Comparison of ENCODE assay signal across 24 mouse cellular contexts in the genomic region with DNA sequence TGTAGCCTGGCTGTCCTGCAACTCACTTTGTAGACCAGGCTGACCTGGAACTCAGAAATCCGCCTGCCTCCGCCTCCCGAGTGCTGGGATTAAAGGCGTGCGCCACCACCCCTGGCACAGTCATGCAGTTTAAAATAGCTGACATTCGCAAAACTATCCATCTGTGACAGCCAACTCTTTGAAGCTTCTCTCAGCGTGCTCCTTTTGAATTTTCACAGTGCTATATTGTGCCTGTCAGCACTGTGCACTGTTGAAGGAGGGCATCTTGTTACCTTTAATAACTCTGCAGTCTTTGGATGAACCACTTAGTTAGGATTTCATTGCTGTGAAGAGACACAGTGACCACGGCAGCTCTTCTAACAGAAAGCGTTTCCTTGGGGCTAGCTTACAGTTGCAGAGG. TPM values are rescaled to one million over a fixed set of nuclear protein-coding genes. Genes with fewer than 3 reads are reported as not detected.
DNase-seq lines count a peak whose midpoint lies in the region; ATAC-seq and TF ChIP-seq lines count a peak whose summit lies in the region.
"Had no signal": no experiment of that assay in that cellular context is flagged by ENCODE, and none has a peak within 500 bp of the region (broad histone marks: within the 10 kb centered on the region; RNA-seq: fewer than 3 reads in every experiment).

No protein-coding gene starts in this region.

- no peaks in the 10 kb centered on the region for H3K9me3 ChIP-seq in hindbrain, postnatal 0 days (ENCODE audit: low read length)
- H3K9me3 ChIP-seq in hindbrain, embryonic 11.5 days (ENCODE audit: control insufficient read depth, low read length) = no peaks in the 10 kb centered on the region
- no peaks in the 10 kb centered on the region for H3K9me3 ChIP-seq in midbrain, embryonic 16.5 days (replicated peaks; ENCODE audit: control insufficient read depth, low read length, poor library complexity, severe bottlenecking)
- H3K9me3 ChIP-seq in midbrain, postnatal 0 days (ENCODE audit: low read length) = no peaks in the 10 kb centered on the region
- H3K9me3 ChIP-seq: embryonic facial prominence, embryonic 15.5 days; intestine, embryonic 15.5 days had no signal

- WGBS in heart, adult 2 months = 88% methylated on average over 9 of the region's 9 CpGs
- 86% methylated on average over 9 of the region's 9 CpGs for WGBS in hindbrain, postnatal 0 days
- 89% methylated on average over 9 of the region's 9 CpGs for WGBS in hindbrain, embryonic 11.5 days
- WGBS in midbrain, embryonic 16.5 days = 85% methylated on average over 9 of the region's 9 CpGs
- 83% methylated on average over 9 of the region's 9 CpGs for WGBS in midbrain, postnatal 0 days

- TF ChIP-seq EP300 in heart, adult 2 months (IDR thresholded peaks at IDR 0.05; ENCODE audit: insufficient read depth, low read depth, low read length) = no peak

- no peaks in the 10 kb centered on the region for H3K4me1 ChIP-seq in heart, adult 2 months (ENCODE audit: control insufficient read depth, insufficient read depth, low read length)
- no peaks in the 10 kb centered on the region for H3K4me1 ChIP-seq in hindbrain, postnatal 0 days (ENCODE audit: insufficient read depth, low read length)
- no peaks in the 10 kb centered on the region for H3K4me1 ChIP-seq in hindbrain, embryonic 11.5 days (replicated peaks; ENCODE audit: control insufficient read depth, insufficient read depth, low read length)
- no peaks in the 10 kb centered on the region for H3K4me1 ChIP-seq in midbrain, embryonic 16.5 days (ENCODE audit: control insufficient read depth, insufficient read depth, low read length)
- H3K4me1 ChIP-seq in midbrain, postnatal 0 days (ENCODE audit: insufficient read depth, low read length) = no peaks in the 10 kb centered on the region
- H3K4me1 ChIP-seq: embryonic facial prominence, embryonic 15.5 days; forebrain, embryonic 10.5 days; intestine, embryonic 15.5 days had no signal

- no peaks in the 10 kb centered on the region for H3K36me3 ChIP-seq in heart, adult 2 months (ENCODE audit: control insufficient read depth, insufficient read depth, low read length)
- peaks cover 12% of the 10 kb centered on the region; the same call in 1 of the 2 replicates for H3K36me3 ChIP-seq in hindbrain, postnatal 0 days (ENCODE audit: insufficient read depth, low read length)
- H3K36me3 ChIP-seq in hindbrain, embryonic 11.5 days (ENCODE audit: control insufficient read depth, insufficient read depth, low read length) = peaks cover 5% of the 10 kb centered on the region; the same call in 1 of the 2 replicates
- peaks cover 9% of the 10 kb centered on the region for H3K36me3 ChIP-seq in midbrain, embryonic 16.5 days (ENCODE audit: control insufficient read depth, insufficient read depth, low read length)
- peaks cover 13% of the 10 kb centered on the region; the same call in 1 of the 2 replicates for H3K36me3 ChIP-seq in midbrain, postnatal 0 days (ENCODE audit: insufficient read depth, low read length)

- TF ChIP-seq CTCF in heart, adult 2 months (IDR thresholded peaks at IDR 0.05) = no peak
- TF ChIP-seq CTCF in hindbrain, postnatal 0 days (IDR thresholded peaks at IDR 0.05; ENCODE audit: low read depth) = no peak
- no peak for TF ChIP-seq CTCF in midbrain, postnatal 0 days (IDR thresholded peaks at IDR 0.05)

- H3K79me2 ChIP-seq in heart, adult 2 months (replicated peaks; ENCODE audit: control insufficient read depth, insufficient read depth, low read length) = no peaks in the 10 kb centered on the region

- no peak for TF ChIP-seq POLR2A in heart, adult 2 months (IDR thresholded peaks at IDR 0.05; ENCODE audit: insufficient read depth, low read depth, low read length)

- H3K4me2 ChIP-seq in hindbrain, postnatal 0 days (ENCODE audit: low read depth, low read length) = no peak overlapping the region
- H3K4me2 ChIP-seq in hindbrain, embryonic 11.5 days (replicated peaks; ENCODE audit: low read depth, low read length) = no peak overlapping the region
- no peak overlapping the region for H3K4me2 ChIP-seq in midbrain, embryonic 16.5 days (ENCODE audit: low read length)
- no peak overlapping the region for H3K4me2 ChIP-seq in midbrain, postnatal 0 days (ENCODE audit: low read depth, low read length, poor library complexity, severe bottlenecking)
- H3K4me2 ChIP-seq: embryonic facial prominence, embryonic 15.5 days; intestine, embryonic 15.5 days had no signal

- no peak overlapping the region for H3K4me3 ChIP-seq in heart, adult 2 months
- H3K4me3 ChIP-seq in hindbrain, postnatal 0 days (ENCODE audit: low read length) = no peak overlapping the region
- no peak overlapping the region for H3K4me3 ChIP-seq in hindbrain, embryonic 11.5 days (ENCODE audit: low read depth, low read length)
- H3K4me3 ChIP-seq in midbrain, embryonic 16.5 days (ENCODE audit: low read depth, low read length) = no peak overlapping the region
- no peak overlapping the region for H3K4me3 ChIP-seq in midbrain, postnatal 0 days (ENCODE audit: low read depth, low read length)
- H3K4me3 ChIP-seq: embryonic facial prominence, embryonic 15.5 days; erythroblast, embryonic 14.5 days; forebrain, embryonic 10.5 days; intestine, embryonic 15.5 days had no signal

- DNase-seq in heart, adult 11 months = peak; percentile 28
- no peak for DNase-seq in heart, adult 2 months
- DNase-seq in hindbrain, postnatal 0 days (ENCODE audit: low spot score) = no peak
- DNase-seq in hindbrain, embryonic 11.5 days (ENCODE audit: low spot score) = no peak
- DNase-seq in midbrain, postnatal 0 days (ENCODE audit: low spot score) = no peak
- DNase-seq: adrenal gland, adult 2 months; adrenal gland, postnatal 36 days; cerebellum, adult 11 months; cerebellum, adult 8-10 months; cerebellum, postnatal 14 days; gastrocnemius, postnatal 10 days; heart, postnatal 10 days; heart, postnatal 4 days; kidney, adult 18-20 months had no signal

- H3K27me3 ChIP-seq in heart, adult 2 months (ENCODE audit: control insufficient read depth, insufficient read depth, low read length) = no peaks in the 10 kb centered on the region
- no peaks in the 10 kb centered on the region for H3K27me3 ChIP-seq in hindbrain, postnatal 0 days (ENCODE audit: insufficient read depth, low read length)
- no peaks in the 10 kb centered on the region for H3K27me3 ChIP-seq in hindbrain, embryonic 11.5 days (ENCODE audit: control insufficient read depth, insufficient read depth, low read length)
- H3K27me3 ChIP-seq in midbrain, embryonic 16.5 days (ENCODE audit: control insufficient read depth, insufficient read depth, low read depth, low read length) = no peaks in the 10 kb centered on the region
- H3K27me3 ChIP-seq in midbrain, postnatal 0 days (ENCODE audit: insufficient read depth, low read length) = no peaks in the 10 kb centered on the region
- H3K27me3 ChIP-seq: embryonic facial prominence, embryonic 15.5 days; intestine, embryonic 15.5 days had no signal

- H3K27ac ChIP-seq in heart, adult 2 months = no peak overlapping the region
- H3K27ac ChIP-seq in hindbrain, postnatal 0 days = no peak overlapping the region
- H3K27ac ChIP-seq in hindbrain, embryonic 11.5 days (ENCODE audit: low read depth, low read length) = no peak overlapping the region
- H3K27ac ChIP-seq in midbrain, embryonic 16.5 days (ENCODE audit: low read length) = no peak overlapping the region
- no peak overlapping the region for H3K27ac ChIP-seq in midbrain, postnatal 0 days (ENCODE audit: low read depth, low read length)
- H3K27ac ChIP-seq: embryonic facial prominence, embryonic 15.5 days; forebrain, embryonic 10.5 days; intestine, embryonic 15.5 days had no signal

- intact Hi-C loops in heart, adult 2 months (cut with DNase I) = no loop called here

- peak; percentile 18; the same call in 1 of the 2 replicates for ATAC-seq in hindbrain, postnatal 0 days
- ATAC-seq in hindbrain, embryonic 11.5 days (ENCODE audit: low FRiP score) = no peak
- peak; percentile 36; the same call in 1 of the 2 replicates for ATAC-seq in midbrain, embryonic 16.5 days
- no peak for ATAC-seq in midbrain, postnatal 0 days (ENCODE audit: low FRiP score)

- no peak overlapping the region for H3K9ac ChIP-seq in heart, adult 2 months (ENCODE audit: low read depth, low read length)
- H3K9ac ChIP-seq in hindbrain, postnatal 0 days (replicated peaks; ENCODE audit: low read length) = no peak overlapping the region
- no peak overlapping the region for H3K9ac ChIP-seq in hindbrain, embryonic 11.5 days (ENCODE audit: low read depth, low read length)
- H3K9ac ChIP-seq in midbrain, embryonic 16.5 days (ENCODE audit: low read depth, low read length) = no peak overlapping the region
- H3K9ac ChIP-seq in midbrain, postnatal 0 days (replicated peaks; ENCODE audit: low read length, poor library complexity, severe bottlenecking) = no peak overlapping the region
- H3K9ac ChIP-seq: embryonic facial prominence, embryonic 15.5 days; intestine, embryonic 15.5 days had no signal

RNA-seq across cellular contexts. Expression of a gene that starts 16.3 kb away (rescaled TPM):
- total RNA-seq in heart, adult 2 months (2021) = not detected
- polyA plus RNA-seq in heart, adult 2 months (2012; rRNA removed) = not detected in 2 replicates
- total RNA-seq in hindbrain, postnatal 0 days (2014; rRNA removed) = 0.16 and 1.7 TPM in 2 replicates
- 0.15 and 0.26 TPM in 2 replicates for polyA plus RNA-seq in hindbrain, postnatal 0 days (2015; fragmentation: Nextera tagmentation; extraction: Ambion mirVana)
- polyA plus RNA-seq in hindbrain, embryonic 11.5 days (2014; fragmentation: Nextera tagmentation; extraction: Ambion mirVana) = 0.31 and 0.47 TPM in 2 replicates
- 0.23 and 0.57 TPM in 2 replicates for polyA plus RNA-seq in midbrain, embryonic 16.5 days (2015; fragmentation: Nextera tagmentation; extraction: Ambion mirVana)
- 0.52 and 0.77 TPM in 2 replicates for total RNA-seq in midbrain, postnatal 0 days (2014; rRNA removed)
- polyA plus RNA-seq in midbrain, postnatal 0 days (2015; fragmentation: Nextera tagmentation; extraction: Ambion mirVana) = 0.10 and 0.49 TPM in 2 replicates
- total RNA-seq: adrenal gland, adult 2 months; adrenal gland, postnatal 36 days; common myeloid progenitor, adult 5-6 weeks; gastrocnemius, postnatal 10 days; gastrocnemius, postnatal 4 days; heart, adult 8-10 months; heart, postnatal 10 days; heart, postnatal 4 days had no signal
- polyA plus RNA-seq: adrenal gland, adult 2 months; embryonic facial prominence, embryonic 11.5 days; embryonic facial prominence, embryonic 15.5 days; erythroblast, embryonic 14.5 days; heart, embryonic 14.5 days had no signal

Comparison
In these comparisons a context has a peak if more than half of its experiments do, and no peak if none do; other contexts are left out.
1. ATAC-seq: peak in hindbrain, postnatal 0 days (single experiment) and midbrain, embryonic 16.5 days (single experiment); none in hindbrain, embryonic 11.5 days (single experiment) and midbrain, postnatal 0 days (single experiment).